ENCODE assay signal across 8 mouse cellular contexts in the genomic region with DNA sequence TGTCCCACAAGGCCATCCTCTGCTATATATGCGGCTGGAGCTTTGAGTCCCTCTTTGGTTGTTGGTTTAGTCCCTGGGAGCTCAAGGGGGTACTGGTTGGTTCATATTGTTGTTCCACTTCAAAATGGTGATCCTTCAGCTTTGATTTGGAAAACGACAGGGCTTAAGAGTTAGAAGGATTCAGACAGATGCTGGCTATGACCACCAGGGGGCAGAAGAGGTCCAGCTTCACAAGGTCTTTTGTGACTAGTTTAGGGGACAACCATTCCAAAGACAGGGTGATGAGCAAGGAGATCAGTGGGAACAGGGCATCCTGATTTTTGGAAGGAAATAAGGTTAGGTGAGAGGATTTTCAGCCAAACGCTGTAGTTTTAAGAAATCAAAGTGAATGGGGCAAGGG.
DNase-seq lines count a peak whose midpoint lies in the region; ATAC-seq and TF ChIP-seq lines count a peak whose summit lies in the region.

No protein-coding gene starts in this region.

- no peak; the same call in 1 of the 2 replicates for ATAC-seq in midbrain, embryonic 14.5 days (ENCODE audit: low FRiP score, low TSS enrichment)
- ATAC-seq in inflammation-experienced regulatory T-cells, adult 6 months = no peak

- no peak overlapping the region for H3K9ac ChIP-seq in heart, adult 2 months (ENCODE audit: low read depth, low read length)
- no peak overlapping the region for H3K9ac ChIP-seq in midbrain, embryonic 14.5 days (replicated peaks; ENCODE audit: low read length)

- no peak overlapping the region for H3K4me2 ChIP-seq in midbrain, embryonic 14.5 days (ENCODE audit: low read length)

- H3K9me3 ChIP-seq in midbrain, embryonic 14.5 days (ENCODE audit: control insufficient read depth, low read length) = no peaks in the 10 kb centered on the region

- no peak overlapping the region for H3K27ac ChIP-seq in heart, adult 2 months
- no peak overlapping the region for H3K27ac ChIP-seq in midbrain, embryonic 14.5 days (replicated peaks; ENCODE audit: low read depth, low read length)

- no peaks in the 10 kb centered on the region for H3K4me1 ChIP-seq in heart, adult 2 months (ENCODE audit: control insufficient read depth, insufficient read depth, low read length)
- peaks cover 13% of the 10 kb centered on the region; the same call in 1 of the 2 replicates for H3K4me1 ChIP-seq in midbrain, embryonic 14.5 days (ENCODE audit: control insufficient read depth, insufficient read depth, low read length)

- intact Hi-C loops in heart, adult 2 months (cut with DNase I) = no loop called here
- intact Hi-C loops in heart, postnatal 10 days (cut with DNase I) = no loop called here

- TF ChIP-seq CTCF in heart, adult 2 months (IDR thresholded peaks at IDR 0.05) = peak; percentile 76

- TF ChIP-seq POLR2A in heart, adult 2 months (IDR thresholded peaks at IDR 0.05; ENCODE audit: insufficient read depth, low read depth, low read length) = no peak

- no peak overlapping the region for H3K4me3 ChIP-seq in heart, adult 2 months
- no peak overlapping the region for H3K4me3 ChIP-seq in midbrain, embryonic 14.5 days (replicated peaks; ENCODE audit: low read depth, low read length)

- H3K36me3 ChIP-seq in heart, adult 2 months (ENCODE audit: control insufficient read depth, insufficient read depth, low read length) = no peaks in the 10 kb centered on the region
- H3K36me3 ChIP-seq in midbrain, embryonic 14.5 days (ENCODE audit: control insufficient read depth, insufficient read depth, low read length) = no peaks in the 10 kb centered on the region

- peak in 1 of 2 experiments; percentile 30 for DNase-seq in heart, adult 2 months
- DNase-seq in heart, adult 9 months (ENCODE audit: low spot score in 2 of 2) = no peak
- DNase-seq in MN1 (ENCODE audit: low spot score) = peak; percentile 34
- peak; percentile 66 to 67 for DNase-seq in cerebellum, postnatal 36 days
- DNase-seq in heart, postnatal 10 days = peak; percentile 38 to 72
- DNase-seq in layer of hippocampus, postnatal 36 days = peak; percentile 45 to 64
- peak; percentile 92 for DNase-seq in midbrain, embryonic 14.5 days

- H3K27me3 ChIP-seq in heart, adult 2 months (ENCODE audit: control insufficient read depth, insufficient read depth, low read length) = no peaks in the 10 kb centered on the region
- H3K27me3 ChIP-seq in midbrain, embryonic 14.5 days (ENCODE audit: control insufficient read depth, insufficient read depth, low read length) = no peaks in the 10 kb centered on the region

- H3K79me2 ChIP-seq in heart, adult 2 months (replicated peaks; ENCODE audit: control insufficient read depth, insufficient read depth, low read length) = no peaks in the 10 kb centered on the region

- no peak for TF ChIP-seq EP300 in heart, adult 2 months (IDR thresholded peaks at IDR 0.05; ENCODE audit: insufficient read depth, low read depth, low read length)

- 32% methylated on average over 3 of the region's 3 CpGs for WGBS in heart, adult 2 months
- 31% methylated on average over 3 of the region's 3 CpGs for WGBS in midbrain, embryonic 14.5 days

Comparison
In these comparisons a context has a peak if more than half of its experiments do, and no peak if none do; other contexts are left out.
1. DNase-seq: peak in MN1 (single experiment), cerebellum, postnatal 36 days (2 of 2), heart, postnatal 10 days (2 of 2), layer of hippocampus, postnatal 36 days (2 of 2) and midbrain, embryonic 14.5 days (single experiment); none in heart, adult 9 months (0 of 2).